Mouse (Mus musculus): ENCODE measurements around the gene Smpx.

GRCm38 (mm10) chrX:157698862-157699261 lies at the start of gene Smpx:
- TF ChIP-seq CTCF (IDR thresholded peaks at IDR 0.05; ENCODE audit: low read depth, low read length) (no peak), POLR2A (IDR thresholded peaks at IDR 0.05; ENCODE audit: extremely low read depth, insufficient read depth, low read length) (no peak)

All from liver, adult 2 months (tissue).